Mouse (Mus musculus): ENCODE measurements around the gene Pias4.
"Not testable (repeated sequence)": the region's sequence is repeated elsewhere in the genome, so short reads cannot be mapped to it uniquely, and the experiment has no call there.

The Pias4 gene

DNA sequence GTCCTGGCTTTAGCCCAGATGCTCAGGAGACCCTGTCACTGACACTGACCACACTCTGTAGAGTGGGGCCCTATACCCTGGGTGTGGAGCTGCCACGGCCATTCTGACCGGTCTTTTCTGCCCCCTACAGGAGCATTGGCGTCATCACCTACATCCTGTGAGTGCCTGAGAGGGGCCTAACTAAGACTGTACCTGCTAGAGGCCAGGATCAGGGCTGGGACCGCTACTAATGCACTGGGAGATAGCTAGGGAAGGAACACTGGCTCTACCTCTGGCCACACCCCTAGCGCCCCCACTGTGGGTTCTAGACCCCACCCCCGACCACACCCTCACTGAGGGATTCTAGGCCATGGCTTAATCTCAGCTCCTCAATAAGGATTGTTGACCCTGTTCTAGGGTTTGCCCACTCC lies 23.2 kb upstream of the Pias4 start:
- DNase-seq (ENCODE audit: low spot score), result no peak

DNA sequence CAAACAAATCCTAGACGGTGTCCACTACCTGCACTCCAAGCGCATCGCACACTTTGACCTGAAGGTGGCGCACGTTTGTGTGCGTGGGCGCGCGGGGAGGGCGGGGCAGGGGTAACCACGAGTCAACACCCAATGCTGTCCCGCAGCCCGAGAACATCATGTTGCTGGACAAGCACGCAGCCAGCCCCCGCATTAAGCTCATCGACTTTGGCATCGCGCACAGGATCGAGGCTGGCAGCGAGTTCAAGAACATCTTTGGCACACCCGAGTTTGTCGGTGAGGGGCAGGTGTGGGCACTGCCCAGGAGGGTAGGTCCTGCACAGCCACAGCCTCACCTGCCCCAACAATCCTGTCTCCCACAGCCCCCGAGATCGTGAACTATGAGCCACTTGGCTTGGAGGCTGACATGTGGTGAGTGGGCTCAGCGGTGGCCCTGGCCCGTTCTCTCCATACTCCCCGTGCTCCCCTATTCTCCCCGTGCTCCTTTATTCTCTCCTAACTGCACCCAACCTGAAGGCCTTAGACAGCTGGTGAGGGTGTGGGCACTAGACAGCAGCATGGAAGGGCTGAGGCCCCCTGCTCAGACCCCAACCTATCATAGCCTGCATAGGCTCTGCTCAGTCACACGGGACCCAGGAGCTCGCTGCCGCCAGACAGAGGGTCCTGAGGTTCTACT lies 22.7 kb upstream of the Pias4 start:
- no peak for DNase-seq (ENCODE audit: low spot score)

DNA sequence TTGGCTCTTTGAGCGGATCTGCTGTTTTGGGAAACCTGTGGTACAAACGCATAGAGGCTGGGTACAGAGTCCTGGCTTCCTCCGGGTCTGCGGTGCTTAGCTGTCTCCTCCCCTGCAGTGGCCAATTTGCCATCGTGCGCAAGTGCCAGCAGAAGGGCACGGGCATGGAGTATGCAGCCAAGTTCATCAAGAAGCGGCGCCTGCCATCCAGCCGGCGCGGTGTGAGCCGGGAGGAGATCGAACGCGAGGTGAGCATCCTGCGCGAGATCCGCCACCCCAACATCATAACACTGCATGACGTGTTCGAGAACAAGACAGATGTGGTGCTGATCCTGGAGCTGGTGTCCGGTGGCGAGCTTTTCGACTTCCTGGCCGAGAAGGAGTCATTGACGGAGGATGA lies 22.1 kb upstream of the Pias4 start:
- no peak for DNase-seq (ENCODE audit: low spot score)

DNA sequence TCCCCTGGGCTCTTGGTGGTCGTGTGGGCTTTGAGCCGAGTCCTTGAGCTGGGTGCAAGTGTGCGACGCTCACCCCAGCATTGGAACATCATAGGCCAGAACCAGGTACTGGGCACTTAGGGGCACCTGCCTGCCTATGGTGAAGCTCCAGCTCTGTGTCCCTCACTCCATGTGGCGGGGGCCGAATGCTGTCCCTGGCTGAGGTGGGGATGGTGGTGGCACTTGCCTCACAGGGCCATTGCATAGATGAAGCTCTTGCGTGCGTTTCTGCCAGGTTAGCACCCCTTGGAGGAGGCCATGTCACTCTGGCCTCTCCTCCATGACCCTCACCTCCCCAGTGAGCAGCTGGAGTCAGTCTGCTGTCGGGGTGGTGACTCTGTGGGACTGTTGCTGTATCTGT lies 19.4 kb upstream of the Pias4 start:
- no peak for DNase-seq (ENCODE audit: low spot score)

DNA sequence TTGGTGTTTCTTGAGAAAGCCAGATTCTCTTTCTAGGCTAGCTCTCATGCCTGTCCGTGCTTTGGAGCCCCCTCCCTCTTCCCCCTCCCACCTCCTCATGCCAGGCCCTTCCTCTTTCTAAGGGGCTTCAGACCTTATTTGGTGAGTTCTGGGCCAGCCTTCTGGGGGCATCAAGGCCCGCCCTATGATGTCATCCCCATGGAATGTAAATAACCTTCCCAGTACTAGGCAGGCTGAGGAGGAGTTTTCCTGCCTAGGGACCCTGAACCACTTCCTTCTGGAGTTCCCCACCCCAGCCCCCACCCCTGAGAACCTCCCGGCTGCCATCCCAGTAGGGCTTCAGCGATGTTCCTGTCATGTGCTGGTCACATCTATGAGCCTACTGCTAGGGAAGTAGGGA lies 17.0 kb upstream of the Pias4 start:
- no peak for DNase-seq (ENCODE audit: low spot score)

DNA sequence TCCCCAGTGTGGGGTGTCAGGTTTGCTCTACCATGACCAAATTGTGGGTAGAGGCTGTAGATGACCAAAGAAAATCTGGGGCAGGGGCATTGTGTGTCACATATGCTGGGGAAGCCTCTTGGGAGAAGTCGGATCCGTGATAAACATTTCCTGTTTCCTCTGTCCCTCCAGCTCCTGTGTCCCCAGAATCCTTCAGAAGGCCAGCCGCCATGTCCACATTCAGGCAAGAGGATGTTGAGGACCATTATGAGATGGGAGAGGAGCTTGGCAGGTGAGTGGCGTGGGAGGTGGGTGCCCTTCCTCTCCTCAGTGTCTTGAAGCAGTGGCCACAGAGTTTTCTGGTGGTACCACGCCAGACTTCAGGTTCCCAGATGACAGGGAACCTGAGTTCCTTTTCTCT lies 16.1 kb upstream of the Pias4 start, which contains the start of gene 4930442H23Rik:
Gene 4930442H23Rik, minus strand, starts transcription at position 45 of the 400 bp plus-strand sequence.
- DNase-seq (ENCODE audit: low spot score), result no peak

DNA sequence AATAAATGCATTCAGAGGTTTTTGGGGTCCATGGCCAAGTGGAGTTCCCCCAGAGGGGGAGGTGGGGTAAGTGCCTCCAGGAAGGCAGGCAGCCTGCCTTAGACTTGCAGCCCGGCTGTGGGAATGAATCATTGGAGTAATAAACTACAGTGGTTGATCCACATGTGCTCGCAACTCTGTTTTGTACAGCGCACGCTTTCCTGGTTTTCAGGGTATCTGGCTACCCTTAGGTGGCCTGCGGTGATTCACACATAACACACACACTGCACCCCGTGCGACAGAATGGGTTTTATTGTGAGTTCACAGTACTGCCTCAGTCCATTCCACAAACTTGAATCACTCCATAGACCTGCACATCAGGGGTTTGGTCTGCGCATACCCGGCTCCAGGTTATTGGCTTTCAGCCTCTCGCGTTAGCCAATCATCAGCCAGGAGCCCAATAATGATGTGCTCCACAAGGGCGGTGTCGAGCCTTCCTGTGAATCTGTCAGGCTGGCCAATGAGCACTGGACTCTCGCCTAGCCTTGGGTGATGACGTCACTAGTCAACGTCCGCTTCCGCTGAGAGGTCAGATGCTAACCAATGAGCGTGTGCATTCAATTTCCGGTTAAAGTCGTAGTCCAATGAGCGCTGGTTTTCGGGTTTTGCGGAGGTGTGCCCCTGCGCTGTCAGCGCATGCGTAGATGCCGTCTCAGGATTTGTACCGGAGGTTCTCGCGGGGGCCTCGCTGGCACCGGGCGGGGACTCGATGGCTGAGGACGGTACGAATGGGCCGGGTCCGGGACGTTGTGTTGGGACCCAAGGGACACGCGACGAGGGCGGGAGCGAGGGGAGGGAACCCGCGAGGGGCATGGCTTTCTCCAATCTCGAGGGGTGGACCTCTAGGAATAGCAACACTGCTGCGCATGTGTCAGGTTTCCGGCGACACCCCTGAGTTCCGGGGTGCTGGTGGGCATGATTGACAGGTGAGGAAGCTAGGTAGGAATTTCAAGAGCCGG lies 14.9 kb upstream of the Pias4 start, which contains the start of gene Dapk3:
Gene Dapk3, plus strand, starts transcription at position 670 of the 998 bp plus-strand sequence.
- DNase-seq (ENCODE audit: low spot score), result peak; percentile 97

DNA sequence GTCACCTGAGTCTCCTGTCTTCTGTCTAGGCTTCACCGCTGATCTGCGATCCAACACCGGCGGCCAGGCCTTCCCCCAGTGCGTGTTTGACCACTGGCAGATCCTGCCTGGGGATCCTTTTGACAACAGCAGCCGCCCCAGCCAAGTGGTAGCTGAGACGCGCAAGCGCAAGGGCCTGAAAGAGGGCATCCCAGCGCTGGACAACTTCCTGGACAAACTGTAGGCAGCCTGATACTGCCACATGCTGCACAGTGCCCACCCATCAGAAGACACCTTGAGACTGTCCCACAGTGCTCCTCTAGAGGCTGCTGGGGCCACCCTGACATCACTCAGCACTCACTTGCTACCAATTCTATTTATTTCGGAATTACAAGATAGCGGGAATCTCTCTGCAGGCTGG lies 14.1 kb upstream of the Pias4 start:
- DNase-seq (ENCODE audit: low spot score), result not testable (repeated sequence)

DNA sequence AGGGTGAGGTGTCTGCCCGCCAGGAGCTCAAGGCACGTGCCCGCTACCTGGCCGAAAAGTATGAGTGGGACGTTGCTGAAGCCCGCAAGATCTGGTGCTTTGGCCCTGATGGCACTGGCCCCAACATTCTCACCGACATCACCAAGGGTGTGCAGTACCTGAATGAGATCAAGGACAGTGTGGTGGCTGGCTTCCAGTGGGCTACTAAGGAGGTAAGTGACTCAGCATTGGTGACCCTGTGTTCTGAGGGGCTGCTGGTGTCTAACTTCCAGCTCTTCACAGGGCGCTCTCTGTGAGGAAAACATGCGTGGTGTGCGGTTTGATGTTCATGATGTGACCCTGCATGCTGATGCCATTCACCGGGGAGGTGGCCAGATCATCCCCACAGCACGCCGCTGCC lies 13.2 kb upstream of the Pias4 start:
- no peak for DNase-seq (ENCODE audit: low spot score)

DNA sequence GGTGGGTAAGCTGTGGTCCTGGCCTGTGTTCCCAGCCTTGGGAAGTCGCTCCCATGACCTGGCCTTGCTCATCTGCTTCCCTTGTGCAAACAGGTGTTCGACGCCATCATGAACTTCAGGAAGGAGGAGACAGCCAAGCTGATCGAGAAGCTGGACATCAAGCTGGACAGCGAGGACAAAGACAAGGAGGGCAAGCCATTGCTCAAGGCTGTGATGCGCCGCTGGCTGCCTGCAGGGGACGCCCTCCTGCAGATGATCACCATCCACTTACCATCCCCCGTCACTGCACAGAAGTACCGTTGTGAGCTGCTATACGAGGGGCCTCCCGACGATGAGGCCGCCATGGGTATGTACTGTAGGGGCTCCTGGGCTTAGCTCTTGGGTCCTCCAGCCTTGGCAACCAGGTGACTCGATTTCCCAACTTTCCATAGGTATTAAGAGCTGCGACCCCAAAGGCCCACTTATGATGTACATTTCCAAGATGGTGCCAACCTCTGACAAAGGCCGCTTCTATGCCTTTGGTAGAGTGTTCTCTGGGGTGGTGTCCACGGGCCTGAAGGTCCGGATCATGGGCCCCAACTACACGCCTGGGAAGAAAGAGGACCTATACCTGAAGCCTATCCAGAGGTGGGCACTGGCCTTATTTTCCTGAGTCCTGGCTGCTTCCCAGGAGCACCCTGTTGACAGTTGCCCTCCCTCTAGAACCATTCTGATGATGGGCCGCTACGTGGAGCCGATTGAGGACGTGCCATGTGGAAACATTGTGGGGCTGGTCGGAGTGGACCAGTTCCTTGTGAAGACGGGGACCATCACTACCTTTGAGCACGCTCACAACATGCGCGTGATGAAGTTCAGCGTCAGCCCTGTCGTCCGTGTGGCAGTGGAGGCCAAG lies 12.0 kb upstream of the Pias4 start:
- no peak for DNase-seq (ENCODE audit: low spot score)

DNA sequence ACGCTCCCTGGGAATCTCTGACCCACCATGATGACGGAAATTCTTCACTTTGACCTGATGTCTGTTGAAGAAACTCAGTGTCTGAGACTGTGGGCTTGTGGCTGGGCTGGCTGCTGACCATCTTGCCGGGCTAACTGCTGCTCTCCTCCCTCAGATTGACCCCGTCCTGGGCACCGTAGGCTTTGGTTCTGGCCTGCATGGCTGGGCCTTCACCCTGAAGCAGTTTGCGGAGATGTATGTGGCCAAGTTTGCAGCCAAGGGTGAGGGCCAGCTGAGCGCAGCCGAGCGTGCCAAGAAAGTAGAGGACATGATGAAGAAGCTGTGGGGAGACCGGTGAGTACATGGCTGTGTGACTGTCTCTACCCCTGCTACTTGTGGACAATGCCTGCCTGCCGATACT lies 11.2 kb upstream of the Pias4 start:
- no peak for DNase-seq (ENCODE audit: low spot score)

DNA sequence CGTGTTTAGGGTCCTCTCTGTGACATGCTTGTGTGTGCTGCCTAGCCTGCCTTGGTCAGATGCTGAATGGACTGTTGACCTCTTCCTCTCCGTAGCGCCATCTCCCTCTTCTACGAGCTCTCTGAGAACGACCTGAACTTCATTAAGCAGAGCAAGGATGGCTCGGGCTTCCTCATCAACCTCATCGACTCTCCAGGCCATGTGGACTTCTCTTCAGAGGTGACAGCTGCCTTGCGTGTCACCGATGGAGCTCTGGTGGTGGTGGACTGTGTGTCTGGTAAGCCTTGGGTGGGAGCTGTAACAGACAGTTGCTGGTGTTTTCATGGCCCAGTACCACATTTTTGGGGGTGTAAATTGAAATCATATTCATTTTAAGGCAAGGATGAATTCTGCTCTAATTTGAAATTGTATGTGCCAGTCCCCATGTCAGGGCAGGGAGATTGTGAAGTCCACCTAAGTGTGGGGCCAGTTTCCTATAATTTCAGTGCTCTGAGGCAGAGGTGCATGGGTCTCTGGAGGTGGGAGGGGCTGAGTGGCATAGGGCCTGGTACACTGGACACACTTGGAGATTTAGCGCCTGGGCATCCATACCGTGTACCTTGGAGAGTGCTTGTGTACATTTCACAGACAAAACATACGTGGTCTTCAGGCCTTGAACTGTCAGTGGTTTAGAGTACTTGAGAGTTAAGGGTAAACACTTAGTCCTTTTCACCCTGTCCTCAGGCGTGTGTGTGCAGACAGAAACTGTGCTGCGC lies 10.4 kb upstream of the Pias4 start:
- DNase-seq (ENCODE audit: low spot score), result no peak

DNA sequence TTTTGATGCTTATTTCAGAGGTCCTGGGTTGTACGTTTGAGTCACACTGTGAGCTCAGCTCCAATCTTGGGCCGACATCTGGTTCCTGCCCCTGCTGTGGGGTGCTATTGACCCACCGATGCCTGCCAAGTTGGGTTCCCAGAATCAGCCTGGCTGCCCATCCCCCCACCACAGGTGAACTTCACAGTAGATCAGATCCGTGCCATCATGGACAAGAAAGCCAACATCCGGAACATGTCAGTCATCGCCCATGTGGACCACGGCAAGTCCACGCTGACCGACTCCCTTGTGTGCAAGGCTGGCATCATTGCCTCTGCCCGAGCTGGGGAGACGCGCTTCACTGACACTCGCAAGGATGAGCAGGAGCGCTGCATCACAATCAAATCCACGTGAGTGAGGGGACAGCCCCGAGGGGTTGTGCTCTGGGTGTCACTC lies 9.8 kb upstream of the Pias4 start:
- no peak for DNase-seq (ENCODE audit: low spot score)

DNA sequence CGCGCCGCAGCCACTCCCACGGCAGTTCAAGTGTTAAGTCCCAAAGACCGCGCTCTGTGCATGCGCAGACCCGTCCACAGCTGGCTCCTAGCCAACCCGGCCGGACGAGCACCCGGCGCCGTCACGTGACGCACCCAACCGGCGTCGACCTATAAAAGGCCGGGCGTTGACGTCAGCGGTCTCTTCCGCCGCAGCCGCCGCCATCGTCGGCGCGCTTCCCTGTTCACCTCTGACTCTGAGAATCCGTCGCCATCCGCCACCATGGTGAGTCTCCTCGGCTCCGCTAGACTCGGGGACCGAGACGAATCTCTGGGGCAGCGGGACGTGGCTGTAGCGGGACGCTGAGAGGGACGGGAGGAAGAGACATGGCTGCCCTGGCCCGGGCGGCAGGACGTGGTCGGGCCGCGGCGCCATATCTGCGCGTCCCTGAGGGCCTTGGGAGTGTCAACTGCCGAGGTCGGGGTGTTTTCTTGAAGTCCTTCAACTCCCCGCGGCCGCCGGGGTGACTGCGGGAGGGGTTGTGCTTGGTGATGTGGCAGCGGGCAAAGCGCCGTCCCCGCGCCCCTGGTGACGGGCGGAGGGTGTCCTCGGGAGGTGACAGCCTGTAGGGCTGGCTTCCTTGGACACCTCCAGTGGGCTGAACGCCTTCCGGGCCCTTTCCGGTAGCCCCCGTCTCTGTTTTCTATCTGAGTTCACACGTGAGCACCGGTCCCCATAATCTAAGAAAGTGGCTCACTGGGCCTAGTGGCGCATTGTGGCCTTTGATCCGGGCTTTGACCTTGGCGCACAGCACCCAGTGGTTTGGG lies 8.9 kb upstream of the Pias4 start, which contains the start of gene Eef2:
Gene Eef2, plus strand, starts transcription at position 166 of the 806 bp plus-strand sequence.
- peak; percentile 95 for DNase-seq (ENCODE audit: low spot score)

DNA sequence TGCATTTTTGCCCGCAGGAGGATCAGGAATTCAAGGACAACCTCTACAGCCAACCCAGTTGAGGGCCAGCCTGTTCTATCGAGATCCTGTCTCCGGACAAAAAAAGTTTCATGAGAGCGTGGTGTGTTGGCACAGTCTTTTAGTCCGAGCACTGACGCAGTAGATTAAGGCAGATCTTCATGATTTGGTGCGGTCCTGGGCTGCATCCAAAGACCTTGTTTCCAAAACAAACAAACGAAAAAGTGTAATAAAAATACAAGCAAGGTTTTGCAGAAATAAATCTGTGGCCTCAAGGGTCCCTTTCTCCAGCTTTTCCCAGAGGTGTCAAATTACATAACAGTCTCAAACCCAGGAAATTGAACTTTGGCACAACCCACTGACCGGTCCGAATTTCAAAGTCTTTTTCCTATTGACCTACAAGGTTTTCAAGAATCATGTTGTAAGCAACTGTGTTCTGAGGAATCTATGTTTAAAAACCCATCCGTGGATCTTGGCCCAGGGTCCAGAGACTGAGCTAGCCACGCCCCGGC lies 8.3 kb upstream of the Pias4 start:
- DNase-seq (ENCODE audit: low spot score), result no peak

DNA sequence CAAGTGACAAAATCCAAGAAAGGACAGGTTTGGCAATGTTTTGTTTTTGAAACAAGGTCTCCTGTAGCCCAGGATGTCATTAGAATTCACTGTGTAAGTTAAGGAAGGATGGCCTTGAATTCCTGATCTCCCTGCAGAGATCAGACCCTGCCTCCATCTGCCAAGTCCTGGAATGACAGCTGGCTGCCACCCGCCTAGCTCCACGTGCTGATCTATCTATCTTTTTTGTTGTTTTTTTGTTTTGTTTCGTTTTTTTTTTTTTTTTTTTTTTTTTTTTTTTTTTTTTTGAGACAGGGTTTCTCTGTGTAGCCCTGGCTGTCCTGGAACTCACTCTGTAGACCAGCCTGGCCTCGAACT lies 7.6 kb upstream of the Pias4 start:
- DNase-seq (ENCODE audit: low spot score), result not testable (repeated sequence)

DNA sequence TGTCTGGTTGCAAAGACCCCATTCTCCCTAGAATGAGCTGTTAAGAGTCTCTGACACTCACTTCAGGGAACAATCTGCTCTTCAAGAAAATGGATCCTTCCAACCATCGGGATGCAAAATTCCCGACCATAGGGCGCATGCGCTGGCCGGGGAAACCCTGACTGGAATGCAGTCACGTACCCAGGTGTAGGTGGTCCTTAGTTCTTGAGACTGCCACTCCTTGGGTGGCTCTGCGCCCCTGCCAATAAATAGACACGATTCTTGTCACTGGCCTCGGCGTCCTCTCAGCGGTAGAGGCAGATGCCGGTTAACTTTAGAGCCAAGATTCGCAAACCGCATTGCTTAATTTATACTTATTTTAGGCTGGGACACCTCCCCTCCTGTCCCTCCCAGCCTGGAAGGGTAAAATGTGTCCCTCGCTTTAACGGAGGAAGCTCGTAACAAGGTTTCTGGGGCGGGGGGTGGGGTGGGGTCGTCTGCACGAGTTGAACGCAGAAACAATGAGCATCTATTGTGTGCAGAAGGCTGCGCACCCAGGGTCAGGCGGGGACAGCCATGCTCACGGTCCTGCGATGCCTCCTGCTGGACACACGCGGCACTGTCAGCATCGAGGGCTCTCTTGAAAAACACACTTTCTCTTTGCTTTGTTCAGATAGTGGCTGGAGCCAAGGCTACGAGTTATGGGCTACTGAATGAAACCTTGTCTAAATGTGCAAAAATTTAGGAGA lies 7.1 kb upstream of the Pias4 start:
- DNase-seq (ENCODE audit: low spot score), result peak; percentile 80

DNA sequence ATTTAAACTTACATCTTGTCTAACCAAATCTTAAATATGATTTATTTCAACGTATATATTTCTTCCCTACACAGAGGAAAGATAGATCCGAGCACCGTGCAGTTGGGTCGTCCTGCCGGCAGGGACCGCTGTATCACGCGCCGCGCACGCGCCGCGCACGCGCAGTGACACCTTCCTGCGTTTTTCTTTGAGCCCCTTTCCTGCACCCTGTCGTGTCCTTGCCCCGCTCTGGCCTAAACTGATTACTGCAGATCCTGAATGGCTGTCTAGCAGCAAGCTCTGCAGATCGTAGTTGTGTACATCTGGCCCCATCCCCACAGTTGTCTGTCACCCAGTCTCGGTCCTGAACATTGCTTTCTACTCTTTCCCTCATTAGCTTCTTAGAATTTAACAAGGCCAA lies 5.4 kb upstream of the Pias4 start:
- DNase-seq (ENCODE audit: low spot score), result no peak

DNA sequence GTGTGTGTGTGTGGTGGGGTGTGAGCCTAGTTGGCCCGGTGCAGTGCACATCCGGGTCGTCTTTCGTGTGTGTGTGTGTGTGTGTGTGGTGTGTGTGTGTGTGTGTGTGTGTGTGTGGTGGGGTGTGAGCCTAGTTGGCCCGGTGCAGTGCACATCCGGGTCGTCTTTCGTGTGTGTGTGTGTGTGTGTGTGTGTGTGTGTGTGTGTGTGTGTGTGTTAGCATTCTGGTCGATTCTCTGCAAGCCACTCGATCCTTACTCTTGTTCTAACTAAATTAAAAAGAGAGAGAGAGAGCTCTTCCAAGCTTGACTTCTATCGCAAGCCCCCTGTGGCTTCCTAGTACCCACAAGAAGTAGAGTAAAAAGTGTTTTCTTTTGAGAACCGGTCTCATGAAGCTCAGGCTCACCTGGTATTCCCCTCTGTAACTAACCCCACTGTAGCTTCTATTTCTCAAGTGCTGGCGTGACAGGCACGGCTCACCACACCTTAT lies 1.7 kb upstream of the Pias4 start:
- DNase-seq (ENCODE audit: low spot score), result not testable (repeated sequence)
